Mouse (Mus musculus): ENCODE data around the gene 2900026A02Rik. TPM values are rescaled to one million over a fixed set of nuclear protein-coding genes. Genes with fewer than 3 reads are reported as not detected.

The 2900026A02Rik gene
- polyA plus RNA-seq, 1 experiment from 2014 or later = 5.0 TPM

- Histone ChIP-seq H3K4me2 (ENCODE audit: low read length) (no peak overlapping the region), H3K4me1 (replicated peaks; ENCODE audit: control insufficient read depth, insufficient read depth, low read length) (peaks cover 31% of the 10 kb centered on the region), H3K36me3 (ENCODE audit: control insufficient read depth, insufficient read depth) (no peaks in the 10 kb centered on the region), H3K27me3 (replicated peaks; ENCODE audit: control insufficient read depth, insufficient read depth, low read length) (no peaks in the 10 kb centered on the region), H3K4me3 (replicated peaks; ENCODE audit: low read length) (no peak overlapping the region), H3K27ac (ENCODE audit: low read length) (peak overlapping the region; percentile 75), H3K9ac (replicated peaks; ENCODE audit: low read depth, low read length) (no peak overlapping the region), H3K9me3 (ENCODE audit: control insufficient read depth, low read length) (no peaks in the 10 kb centered on the region)
- WGBS = 2% methylated on average over 5 of the region's 5 CpGs
- peak; percentile 93 for ATAC-seq
These were observed 179.4 kb downstream of the 2900026A02Rik start for GRCm38 (mm10) chr5:113041567-113042071.

GRCm38 (mm10) chr5:113040776-113041175 lies 180.3 kb downstream of the 2900026A02Rik start:
- no peak overlapping the region for H3K4me2 ChIP-seq (ENCODE audit: low read length)
- H3K27ac ChIP-seq (ENCODE audit: low read length) = peak overlapping the region; percentile 75
- H3K9me3 ChIP-seq (ENCODE audit: control insufficient read depth, low read length) = no peaks in the 10 kb centered on the region
- H3K9ac ChIP-seq (replicated peaks; ENCODE audit: low read depth, low read length) = no peak overlapping the region
- H3K4me1 ChIP-seq (replicated peaks; ENCODE audit: control insufficient read depth, insufficient read depth, low read length) = peaks cover 29% of the 10 kb centered on the region
- H3K36me3 ChIP-seq (ENCODE audit: control insufficient read depth, insufficient read depth) = no peaks in the 10 kb centered on the region
- H3K4me3 ChIP-seq (replicated peaks; ENCODE audit: low read length) = no peak overlapping the region
- H3K27me3 ChIP-seq (replicated peaks; ENCODE audit: control insufficient read depth, insufficient read depth, low read length) = no peaks in the 10 kb centered on the region
- WGBS = 37% methylated on average over 6 of the region's 6 CpGs
- ATAC-seq = no peak

GRCm38 (mm10) chr5:113038601-113039000 lies 182.4 kb downstream of the 2900026A02Rik start:
- WGBS = 71% methylated on average over 6 of the region's 6 CpGs
- H3K9ac ChIP-seq (replicated peaks; ENCODE audit: low read depth, low read length) = no peak overlapping the region
- no peaks in the 10 kb centered on the region for H3K27me3 ChIP-seq (replicated peaks; ENCODE audit: control insufficient read depth, insufficient read depth, low read length)
- H3K4me2 ChIP-seq (ENCODE audit: low read length) = no peak overlapping the region
- peaks cover 37% of the 10 kb centered on the region for H3K4me1 ChIP-seq (replicated peaks; ENCODE audit: control insufficient read depth, insufficient read depth, low read length)
- H3K4me3 ChIP-seq (replicated peaks; ENCODE audit: low read length) = no peak overlapping the region
- H3K27ac ChIP-seq (ENCODE audit: low read length) = no peak overlapping the region
- no peaks in the 10 kb centered on the region for H3K9me3 ChIP-seq (ENCODE audit: control insufficient read depth, low read length)
- no peak for ATAC-seq
- no peaks in the 10 kb centered on the region for H3K36me3 ChIP-seq (ENCODE audit: control insufficient read depth, insufficient read depth)

Other genes starting within 250 kb of the 2900026A02Rik start
- gene Grk3, start 205.4 kb downstream of the 2900026A02Rik start, polyA plus RNA-seq (2015; fragmentation: Nextera tagmentation; extraction: Ambion mirVana) = 16.3 and 25.1 TPM in 2 replicates
- not detected in 2 replicates for gene Crybb2, start 151.1 kb downstream of the 2900026A02Rik start, polyA plus RNA-seq (2015; fragmentation: Nextera tagmentation; extraction: Ambion mirVana)
- 0.56 and 0.94 TPM in 2 replicates for gene Crybb3, start 139.7 kb downstream of the 2900026A02Rik start, polyA plus RNA-seq (2015; fragmentation: Nextera tagmentation; extraction: Ambion mirVana)
- gene Tmem211, start 5.7 kb upstream of the 2900026A02Rik start, polyA plus RNA-seq (2015; fragmentation: Nextera tagmentation; extraction: Ambion mirVana) = not detected in 2 replicates
- gene Sgsm1, start 89.5 kb upstream of the 2900026A02Rik start, polyA plus RNA-seq (2015; fragmentation: Nextera tagmentation; extraction: Ambion mirVana) = 15.8 and 19.2 TPM in 2 replicates
- not detected in 2 replicates for gene Aym1, start 136.1 kb upstream of the 2900026A02Rik start, polyA plus RNA-seq (2015; fragmentation: Nextera tagmentation; extraction: Ambion mirVana)